Mouse (Mus musculus): ENCODE results near the gene Mybph. TPM values are rescaled to one million over a fixed set of nuclear protein-coding genes. Genes with fewer than 3 reads are reported as not detected.

Mybph gene
- polyA plus RNA-seq, 1 experiment from 2014 or later: not detected

GRCm38 (mm10) chr1:134206085-134206484 lies 12.8 kb downstream of the Mybph start:
- no peaks in the 10 kb centered on the region for H3K27me3 ChIP-seq
- ATAC-seq (no peak), DNase-seq (ENCODE audit: low read depth, low spot score) (no peak)
- ChIA-PET POLR2A (no interaction called here), CTCF (no interaction called here)
- in situ Hi-C loops (cut with MboI; ENCODE audit: low pct_unique_long_range_greater_than_20kb): loop anchor here (10.0 kb wide), 1 partner anchor 51 kb away; no protein-coding TSS in a partner anchor
- TF ChIP-seq CTCF (IDR thresholded peaks at IDR 0.05): no peak

GRCm38 (mm10) chr1:134210179-134210755 lies 17.0 kb downstream of the Mybph start:
- ATAC-seq (no peak), DNase-seq (ENCODE audit: low read depth, low spot score) (no peak)
- no peaks in the 10 kb centered on the region for H3K27me3 ChIP-seq
- ChIA-PET CTCF (interaction anchor here (1.2 to 2.3 kb wide), 2 partner anchors 16 to 34 kb away, joined by 3 to 5 read pairs; no protein-coding TSS in a partner anchor), POLR2A (interaction anchor here (0.6 kb wide), 1 partner anchor 55 kb away, joined by 3 read pairs; no protein-coding TSS in a partner anchor)
- in situ Hi-C loops (cut with MboI; ENCODE audit: low pct_unique_long_range_greater_than_20kb): no loop called here
- TF ChIP-seq CTCF (IDR thresholded peaks at IDR 0.05): no peak

GRCm38 (mm10) chr1:134211043-134211442 lies 17.8 kb downstream of the Mybph start:
- H3K27me3 ChIP-seq: no peaks in the 10 kb centered on the region
- CTCF ChIA-PET: interaction anchor here (1.2 to 2.3 kb wide), 3 partner anchors 15 to 40 kb away, joined by 3 to 5 read pairs (median 3); no protein-coding TSS in a partner anchor
- TF ChIP-seq CTCF (IDR thresholded peaks at IDR 0.05): no peak

GRCm38 (mm10) chr1:134211631-134212030 lies 18.4 kb downstream of the Mybph start:
- DNase-seq (ENCODE audit: low read depth, low spot score) (no peak), ATAC-seq (no peak)
- no peak for TF ChIP-seq CTCF (IDR thresholded peaks at IDR 0.05)
- in situ Hi-C loops (cut with MboI; ENCODE audit: low pct_unique_long_range_greater_than_20kb): no loop called here
- CTCF ChIA-PET: interaction anchor here (1.4 to 2.3 kb wide), 2 partner anchors 33 to 40 kb away, joined by 3 to 5 read pairs; no protein-coding TSS in a partner anchor
- POLR2A ChIA-PET: no interaction called here
- no peaks in the 10 kb centered on the region for H3K27me3 ChIP-seq

More at GRCm38 (mm10) chr1:134211043-134211442, 17.8 kb downstream of the Mybph start:
- ATAC-seq (no peak), DNase-seq (ENCODE audit: low read depth, low spot score) (no peak)
- POLR2A ChIA-PET: no interaction called here
- in situ Hi-C loops (cut with MboI; ENCODE audit: low pct_unique_long_range_greater_than_20kb): no loop called here

- POLR2A ChIA-PET: no interaction called here
- in situ Hi-C loops (cut with MboI; ENCODE audit: low pct_unique_long_range_greater_than_20kb): no loop called here
- H3K27me3 ChIP-seq: no peaks in the 10 kb centered on the region
- CTCF ChIA-PET: interaction anchor here (1.4 to 2.3 kb wide), 2 partner anchors 32 to 41 kb away, joined by 3 to 5 read pairs; no protein-coding TSS in a partner anchor
- TF ChIP-seq CTCF (IDR thresholded peaks at IDR 0.05): no peak
- DNase-seq (ENCODE audit: low read depth, low spot score) (no peak), ATAC-seq (no peak)
Measured at GRCm38 (mm10) chr1:134212351-134212750, 19.1 kb downstream of the Mybph start.

- ChIA-PET POLR2A (no interaction called here), CTCF (no interaction called here)
- no peaks in the 10 kb centered on the region for H3K27me3 ChIP-seq
- ATAC-seq (no peak), DNase-seq (ENCODE audit: low read depth, low spot score) (no peak)
- in situ Hi-C loops (cut with MboI; ENCODE audit: low pct_unique_long_range_greater_than_20kb): no loop called here
- no peak for TF ChIP-seq CTCF (IDR thresholded peaks at IDR 0.05)
Measured at GRCm38 (mm10) chr1:134213405-134213804, 20.2 kb downstream of the Mybph start.

- in situ Hi-C loops (cut with MboI; ENCODE audit: low pct_unique_long_range_greater_than_20kb): no loop called here
- CTCF ChIA-PET: interaction anchor here (1.0 kb wide), 1 partner anchor 10 kb away, joined by 5 read pairs; no protein-coding TSS in a partner anchor
- TF ChIP-seq CTCF (IDR thresholded peaks at IDR 0.05): no peak
- DNase-seq (ENCODE audit: low read depth, low spot score) (no peak), ATAC-seq (no peak)
- H3K27me3 ChIP-seq: no peaks in the 10 kb centered on the region
- POLR2A ChIA-PET: interaction anchor here (0.6 to 0.8 kb wide), 2 partner anchors 10 to 105 kb away, joined by 4 read pairs; no protein-coding TSS in a partner anchor
Measured at GRCm38 (mm10) chr1:134215059-134215458, 21.8 kb downstream of the Mybph start.

GRCm38 (mm10) chr1:134215751-134216628 lies 22.7 kb downstream of the Mybph start:
- DNase-seq (ENCODE audit: low read depth, low spot score) (no peak), ATAC-seq (no peak)
- in situ Hi-C loops (cut with MboI; ENCODE audit: low pct_unique_long_range_greater_than_20kb): no loop called here
- ChIA-PET CTCF (interaction anchor here (1.0 kb wide), 1 partner anchor 11 kb away, joined by 5 read pairs; no protein-coding TSS in a partner anchor), POLR2A (interaction anchor here (0.6 to 0.8 kb wide), 2 partner anchors 10 to 106 kb away, joined by 4 read pairs; no protein-coding TSS in a partner anchor)
- TF ChIP-seq CTCF (IDR thresholded peaks at IDR 0.05): no peak
- H3K27me3 ChIP-seq: no peaks in the 10 kb centered on the region

GRCm38 (mm10) chr1:134216629-134216971 lies 23.4 kb downstream of the Mybph start:
- CTCF ChIA-PET: no interaction called here
- in situ Hi-C loops (cut with MboI; ENCODE audit: low pct_unique_long_range_greater_than_20kb): no loop called here

GRCm38 (mm10) chr1:134217028-134217481 lies 23.8 kb downstream of the Mybph start:
- ChIA-PET CTCF (no interaction called here), POLR2A (interaction anchor here (0.5 to 0.6 kb wide), 2 partner anchors 72 to 566 kb away, joined by 3 to 4 read pairs; no protein-coding TSS in a partner anchor)
- TF ChIP-seq CTCF (IDR thresholded peaks at IDR 0.05): no peak
- peak; percentile 82 for ATAC-seq
- in situ Hi-C loops (cut with MboI; ENCODE audit: low pct_unique_long_range_greater_than_20kb): no loop called here
- H3K27me3 ChIP-seq: no peaks in the 10 kb centered on the region
- peak; percentile 87 for DNase-seq (ENCODE audit: low read depth, low spot score)

More at GRCm38 (mm10) chr1:134216629-134216971, 23.4 kb downstream of the Mybph start:
- TF ChIP-seq CTCF (IDR thresholded peaks at IDR 0.05): no peak
- ATAC-seq: no peak
- POLR2A ChIA-PET: no interaction called here
- no peaks in the 10 kb centered on the region for H3K27me3 ChIP-seq
- DNase-seq (ENCODE audit: low read depth, low spot score): no peak

All from Patski (cell line).